Mouse (Mus musculus): ENCODE measurements at regions not wholly inside any gene's neighbourhood (a gene's known extent, or its start where the extent isn't known, plus 50 kb on each side); places are given as distances from the start of the nearest gene placed in this dataset.

DNA sequence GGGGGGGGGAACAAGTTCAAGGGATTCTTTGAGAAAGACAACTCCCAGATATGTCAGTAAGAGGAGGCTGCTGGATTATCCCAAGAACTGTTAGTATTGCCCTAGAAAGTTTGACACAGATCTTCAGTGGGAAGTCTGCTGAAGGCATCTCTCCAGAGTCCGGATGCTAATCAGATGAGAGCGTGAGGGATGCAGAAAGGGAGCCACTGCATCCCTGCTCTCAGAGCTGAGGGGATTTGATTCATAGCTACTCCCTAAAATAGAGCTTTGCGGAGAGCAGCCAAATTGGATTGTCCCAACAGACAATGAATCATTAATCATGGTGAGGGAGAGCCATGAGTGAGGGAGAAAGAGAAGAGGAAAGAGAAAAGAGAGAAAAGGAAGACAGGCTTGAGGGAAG lies 408.2 kb downstream of the Pdcd6ip start:
- no peak for DNase-seq

- no peak for DNase-seq
Measured at GRCm38 (mm10) chr9:113295850-113296467, 412.1 kb downstream of the Pdcd6ip start.

DNA sequence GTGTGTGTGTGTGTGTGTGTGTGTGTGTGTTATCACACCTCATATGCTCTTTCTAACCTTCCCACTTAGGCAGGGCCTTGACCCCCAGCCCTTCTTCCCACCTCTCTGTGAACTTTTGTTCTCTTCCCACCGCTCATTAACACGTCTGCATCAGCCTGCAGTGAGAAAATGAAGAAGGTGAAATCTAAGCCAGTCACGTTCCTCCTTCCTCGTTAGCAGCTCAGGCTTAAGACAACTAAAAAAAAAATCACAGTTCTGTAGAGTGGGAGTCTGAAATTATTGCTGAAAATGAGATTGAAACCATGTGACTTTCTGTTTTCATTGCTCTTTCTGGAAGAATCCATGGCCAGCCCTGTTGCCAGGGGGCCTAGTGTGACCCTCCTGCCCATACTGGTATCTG lies 420.7 kb downstream of the Pdcd6ip start:
- no peak for DNase-seq

DNA sequence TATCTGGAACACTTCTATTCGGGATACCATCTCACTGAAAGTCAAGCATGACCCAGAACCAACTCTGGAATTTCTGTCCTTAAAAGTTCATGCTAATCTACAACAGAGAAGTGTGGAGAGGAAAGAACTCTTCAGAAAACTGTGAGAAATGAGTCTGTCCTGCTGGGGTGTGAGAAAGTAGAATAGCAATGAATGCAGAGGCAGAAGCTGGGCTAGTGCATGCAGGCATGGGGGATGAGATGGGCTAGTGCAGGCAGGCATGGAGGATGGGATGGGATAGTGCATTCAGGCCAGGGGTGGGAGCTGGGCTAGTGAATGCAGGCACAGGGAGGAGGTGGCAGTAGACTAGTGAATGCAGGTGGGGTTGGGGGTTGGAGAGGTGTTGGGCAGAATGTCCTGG lies 424.8 kb downstream of the Pdcd6ip start:
- DNase-seq: no peak

DNA sequence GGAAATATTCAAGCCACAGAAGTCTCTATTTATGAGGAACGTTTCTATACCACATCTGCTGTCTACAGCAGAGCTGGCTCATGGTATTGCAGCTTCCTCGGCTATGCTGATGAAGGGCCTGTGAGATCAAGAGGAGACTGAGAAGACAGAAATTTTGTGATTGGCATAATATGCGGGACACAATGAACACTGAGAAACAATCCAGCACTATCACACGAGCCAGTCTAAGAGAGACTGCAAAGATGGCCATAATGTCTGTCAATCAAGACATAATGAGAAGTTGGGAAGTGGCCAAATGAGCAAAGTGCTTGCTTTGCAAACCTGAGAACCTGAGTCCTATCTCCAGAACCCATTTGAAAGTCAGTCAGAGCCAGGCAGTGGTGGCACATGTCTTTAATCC lies 437.5 kb downstream of the Pdcd6ip start:
- no peak for DNase-seq

DNA sequence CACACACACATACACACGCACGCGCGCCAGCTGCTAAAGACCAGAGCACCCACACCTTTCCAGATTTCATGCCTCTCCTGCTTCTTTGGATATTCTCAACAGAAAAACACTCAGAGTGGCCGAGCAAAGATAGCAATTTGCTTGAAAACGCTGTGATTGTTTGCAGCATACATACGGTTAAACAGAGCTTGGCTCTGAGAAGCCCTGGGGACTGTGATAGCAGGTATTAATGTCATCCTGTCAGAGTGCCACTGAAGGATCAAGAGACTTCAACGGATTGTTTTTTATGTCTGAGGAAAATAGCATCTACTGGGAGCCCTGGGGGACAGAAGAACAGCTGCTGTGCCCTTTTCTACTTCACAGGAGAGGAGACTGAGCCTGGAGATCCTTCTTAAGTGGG lies 440.4 kb downstream of the Pdcd6ip start:
- DNase-seq: no peak

- DNase-seq: no peak
Measured at GRCm38 (mm10) chr9:113263636-113264035, 444.4 kb downstream of the Pdcd6ip start.

- no peak for DNase-seq
Measured at GRCm38 (mm10) chr9:113260296-113260695, 447.8 kb downstream of the Pdcd6ip start.

DNA sequence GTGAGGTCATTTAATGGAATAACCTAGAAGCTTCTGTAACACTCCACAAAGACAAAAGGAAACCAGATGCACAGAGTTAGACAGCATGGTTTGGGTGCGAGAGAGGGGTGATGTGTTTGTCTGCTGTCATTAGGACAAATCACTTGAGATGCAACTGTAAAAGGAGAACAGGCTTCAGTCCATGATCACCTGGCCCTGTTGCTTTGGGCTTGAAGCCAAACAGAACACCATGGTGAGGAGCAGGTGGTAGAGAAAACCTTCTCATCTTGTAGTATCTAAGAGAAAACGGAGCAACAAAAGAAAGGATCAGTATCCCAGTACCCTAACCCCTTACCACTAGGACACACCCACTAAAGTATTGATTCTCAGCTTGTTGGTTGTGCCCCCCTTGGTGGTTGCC lies 449.5 kb downstream of the Pdcd6ip start:
- DNase-seq: no peak

DNA sequence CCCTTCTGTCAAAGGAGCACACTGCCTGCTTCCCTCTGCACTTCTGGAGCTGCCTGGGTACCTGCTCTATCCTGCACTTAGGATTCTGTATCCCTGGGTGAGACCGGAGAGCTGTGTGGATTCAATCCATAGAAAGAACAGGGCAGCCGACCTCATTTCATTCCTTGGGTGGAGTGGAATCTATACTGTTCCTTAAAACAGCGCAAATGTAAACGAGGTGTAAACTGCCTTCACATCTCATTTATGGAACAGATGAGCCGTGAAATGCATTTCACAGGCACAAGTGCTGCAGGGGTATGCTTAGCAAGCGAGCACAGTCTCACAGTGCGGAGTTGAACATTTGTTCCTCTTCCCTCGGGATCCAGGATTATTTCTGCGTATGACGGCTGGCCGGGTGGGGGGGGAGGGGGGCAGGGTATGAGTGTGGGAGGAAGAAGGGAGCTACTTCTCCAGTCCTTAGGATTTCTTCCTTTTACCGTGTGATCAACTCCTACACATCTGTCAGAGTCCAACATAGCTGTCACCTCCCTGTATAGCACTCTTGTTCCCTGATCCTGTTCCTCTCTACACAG lies 459.3 kb downstream of the Pdcd6ip start:
- DNase-seq: no peak

DNA sequence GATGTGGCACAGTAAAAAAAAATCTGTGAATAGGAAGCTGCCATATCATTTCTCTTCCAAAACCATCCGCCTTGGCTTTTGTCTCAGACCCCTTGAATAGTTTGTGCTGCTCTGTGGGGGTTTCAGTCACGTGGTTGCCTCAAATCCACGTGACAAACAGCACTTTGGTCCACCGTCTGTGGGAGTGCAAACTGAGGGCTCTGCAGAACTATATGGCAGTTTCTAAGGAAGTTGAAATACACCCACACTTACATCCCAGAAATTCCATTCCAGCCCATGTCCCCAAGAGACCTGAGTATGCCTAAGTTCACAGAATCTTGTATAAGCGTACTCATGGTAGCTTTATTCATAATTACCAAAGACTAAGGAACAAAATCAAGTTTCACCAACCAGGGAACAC lies 460.1 kb downstream of the Pdcd6ip start:
- DNase-seq: no peak

DNA sequence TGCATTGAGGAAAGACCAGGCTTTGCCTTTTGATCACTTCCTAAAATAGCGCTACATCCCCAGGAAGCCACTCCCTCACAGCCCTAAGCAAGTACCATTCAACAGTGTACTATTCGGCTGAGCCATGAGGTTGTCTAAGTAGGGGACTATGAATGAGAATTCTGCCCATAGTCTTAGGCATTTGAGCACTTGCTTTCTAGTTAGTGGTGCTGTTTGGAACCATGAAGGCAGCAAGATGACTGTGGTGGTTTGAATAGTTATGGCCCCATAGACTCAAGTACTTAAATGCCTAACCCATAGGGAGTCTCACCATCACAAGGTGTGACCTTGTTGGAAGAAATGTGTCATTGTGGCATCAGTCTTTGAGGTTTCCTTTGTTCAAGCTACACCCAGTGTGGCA lies 464.2 kb downstream of the Pdcd6ip start:
- no peak for DNase-seq

DNA sequence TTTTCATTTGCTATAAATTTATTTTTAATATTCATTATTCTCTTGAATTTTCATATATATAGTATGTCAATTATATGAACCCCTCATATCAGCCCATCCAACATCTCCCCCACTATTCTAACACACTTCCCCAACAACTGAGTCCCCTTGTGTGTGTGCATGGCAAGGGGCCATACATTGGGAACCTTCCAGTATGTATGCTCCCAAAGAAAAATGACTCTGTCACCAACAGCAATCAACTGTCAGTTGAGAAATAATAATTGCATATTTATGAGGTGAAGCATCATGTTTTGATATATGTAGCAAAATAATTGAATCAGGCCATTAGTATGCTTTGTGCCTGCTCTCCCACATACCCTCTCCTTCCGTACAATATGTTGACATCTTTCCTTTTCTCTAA lies 474.7 kb downstream of the Pdcd6ip start:
- no peak for DNase-seq

GRCm38 (mm10) chr9:113229391-113229790 lies 478.7 kb downstream of the Pdcd6ip start:
- no peak for DNase-seq

GRCm38 (mm10) chr9:113213930-113214329 lies 494.1 kb downstream of the Pdcd6ip start:
- DNase-seq: no peak

DNA sequence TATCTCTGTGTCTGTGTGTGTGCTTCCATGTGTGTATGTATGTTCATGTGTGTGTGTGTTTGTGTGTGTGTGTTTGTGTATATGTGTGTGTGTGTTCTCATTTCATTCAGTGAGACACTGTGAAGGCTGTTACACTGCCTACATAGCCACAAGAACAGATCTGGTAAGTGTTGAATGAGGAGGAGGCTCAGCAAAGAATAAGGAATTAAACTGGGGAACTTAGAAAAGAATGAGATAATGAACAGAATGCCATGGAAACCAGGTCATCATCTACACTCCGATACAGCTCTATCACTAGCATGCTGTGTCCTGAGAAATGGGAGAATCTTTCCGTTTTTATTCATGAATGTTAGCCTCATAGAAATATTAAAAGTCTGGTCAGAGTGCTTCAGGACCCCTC lies 495.7 kb downstream of the Pdcd6ip start:
- DNase-seq: no peak

DNA sequence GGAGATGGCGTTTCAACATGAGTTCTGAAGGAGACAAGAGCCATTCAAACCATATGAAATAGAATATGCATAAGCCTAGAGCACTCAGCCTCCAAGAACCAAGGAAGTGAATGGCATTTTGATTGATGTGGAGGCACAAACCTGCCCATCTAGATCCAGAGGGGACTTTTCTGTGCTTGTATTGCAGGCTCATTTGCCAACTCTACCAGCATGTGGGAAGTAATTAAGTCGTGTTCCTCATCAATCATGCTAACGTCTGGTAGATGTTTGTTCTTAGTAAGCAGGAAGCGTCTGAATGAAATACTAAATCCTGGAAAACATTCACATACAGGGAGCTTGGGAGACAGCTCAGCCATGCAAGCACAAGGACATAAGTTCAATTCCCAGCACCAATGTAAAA lies 499.9 kb downstream of the Pdcd6ip start:
- no peak for DNase-seq

GRCm38 (mm10) chr9:113199241-113199640 lies 508.8 kb downstream of the Pdcd6ip start:
- DNase-seq: no peak

DNA sequence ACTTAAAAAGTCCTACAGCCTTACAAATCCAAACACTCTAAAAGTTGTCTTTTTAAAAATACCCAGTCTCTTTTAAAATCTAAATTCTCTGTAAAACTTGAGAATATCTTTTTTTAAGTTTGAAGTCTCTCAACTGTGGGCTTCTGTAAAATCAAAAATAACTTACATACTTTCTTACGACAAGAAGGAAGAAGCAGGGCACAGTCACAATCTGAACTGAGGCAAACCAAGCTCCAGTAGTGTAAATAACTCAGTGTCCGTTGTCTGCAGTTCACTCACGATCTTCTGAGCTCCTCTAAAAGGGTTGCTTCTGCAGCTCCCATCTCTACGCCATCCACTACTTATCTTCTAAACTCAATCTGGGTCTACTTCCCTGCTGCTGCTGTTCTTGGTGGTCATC lies 512.5 kb downstream of the Pdcd6ip start:
- DNase-seq: no peak

DNA sequence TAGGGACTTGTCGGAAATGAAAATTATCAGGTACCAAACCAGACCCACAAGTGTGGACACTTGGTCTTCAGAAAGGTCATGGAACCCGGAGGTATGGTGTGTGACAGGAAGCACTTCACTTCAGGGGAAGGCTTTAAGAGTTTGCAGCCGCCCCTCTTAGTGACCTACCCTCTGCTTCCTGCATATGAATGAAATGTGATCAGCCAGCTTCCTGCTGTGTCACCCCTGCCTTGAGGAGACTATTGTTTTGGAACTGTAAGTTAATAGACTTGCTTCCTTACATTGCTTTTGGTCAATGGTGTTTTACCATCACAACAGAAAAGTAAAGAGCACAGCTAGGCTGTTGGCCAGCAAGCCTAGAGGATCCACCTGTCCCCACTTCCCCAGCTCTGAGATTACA lies 515.3 kb downstream of the Pdcd6ip start:
- no peak for DNase-seq

- no peak for DNase-seq
Measured at GRCm38 (mm10) chr9:113191163-113191562, 516.9 kb downstream of the Pdcd6ip start.

GRCm38 (mm10) chr9:113181182-113181581 lies 526.9 kb downstream of the Pdcd6ip start:
- no peak for DNase-seq

DNA sequence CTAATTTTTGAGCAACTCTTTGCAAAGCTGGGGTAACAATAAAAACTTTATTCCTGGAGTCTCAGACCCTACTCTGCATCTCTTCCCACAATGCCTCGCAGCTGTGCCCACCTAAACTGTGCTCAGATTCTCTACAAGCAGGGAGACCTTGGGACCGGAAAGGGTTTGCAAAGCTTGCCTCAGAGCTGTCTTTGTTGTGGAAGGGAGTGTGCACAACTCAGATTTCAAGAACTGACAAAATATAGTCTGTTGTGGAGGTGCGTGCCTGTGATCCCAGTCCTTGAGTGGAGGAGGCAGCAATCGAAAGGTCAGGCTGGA lies 530.2 kb downstream of the Pdcd6ip start:
- DNase-seq: no peak

- DNase-seq: no peak
Measured at GRCm38 (mm10) chr9:113177181-113177917, 530.7 kb downstream of the Pdcd6ip start.

All from adrenal gland, postnatal 25 days (tissue).